Mouse (Mus musculus): ENCODE measurements at regions not wholly inside any gene's neighbourhood (a gene's known extent, or its start where the extent isn't known, plus 50 kb on each side); places are given as distances from the start of the nearest gene placed in this dataset.
A peak's percentile ranks its signal among the peaks of the same experiment; 100 is the strongest.

DNA sequence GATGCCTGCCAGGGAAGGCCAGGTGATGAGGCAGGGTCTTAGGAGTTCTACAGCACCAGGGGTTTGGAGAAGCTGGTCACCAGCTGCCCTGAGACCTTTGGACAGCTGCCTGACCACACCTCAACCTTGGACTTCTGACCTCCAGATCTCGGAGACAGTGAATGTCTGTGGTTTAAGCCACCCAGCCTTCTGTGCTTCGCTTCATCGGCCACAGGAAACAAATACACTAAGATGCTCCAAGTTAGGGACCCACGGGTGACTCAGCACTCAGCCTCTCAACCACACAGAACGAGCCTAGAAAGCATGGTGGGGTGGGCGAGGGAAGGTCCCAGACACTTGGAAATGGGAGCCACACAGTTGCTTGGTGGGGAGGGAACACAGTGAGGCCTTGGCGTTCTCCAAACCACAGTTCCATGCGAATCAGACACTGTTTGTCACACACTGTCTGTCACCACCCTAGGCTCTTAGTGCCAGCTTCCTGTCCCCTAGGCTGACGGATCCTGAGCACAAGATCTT, 66.5 kb downstream of the Sik1 start:
- Histone ChIP-seq H3K4me1 (ENCODE audit: control insufficient read depth, insufficient read depth, low read depth, low read length) (peaks cover 14% of the 10 kb centered on the region), H3K9ac (ENCODE audit: low read depth, low read length) (no peak overlapping the region), H3K4me2 (ENCODE audit: low read length) (no peak overlapping the region), H3K27me3 (replicated peaks; ENCODE audit: control insufficient read depth, insufficient read depth, low read length) (no peaks in the 10 kb centered on the region), H3K4me3 (ENCODE audit: low read length) (no peak overlapping the region), H3K9me3 (ENCODE audit: control insufficient read depth, low read length) (no peaks in the 10 kb centered on the region), H3K36me3 (ENCODE audit: control insufficient read depth, insufficient read depth, low read length) (no peaks in the 10 kb centered on the region), H3K27ac (ENCODE audit: low read depth, low read length) (no peak overlapping the region; the same call in 1 of the 2 replicates)
- 83% methylated on average over 9 of the region's 9 CpGs for WGBS
- ATAC-seq, result no peak

DNA sequence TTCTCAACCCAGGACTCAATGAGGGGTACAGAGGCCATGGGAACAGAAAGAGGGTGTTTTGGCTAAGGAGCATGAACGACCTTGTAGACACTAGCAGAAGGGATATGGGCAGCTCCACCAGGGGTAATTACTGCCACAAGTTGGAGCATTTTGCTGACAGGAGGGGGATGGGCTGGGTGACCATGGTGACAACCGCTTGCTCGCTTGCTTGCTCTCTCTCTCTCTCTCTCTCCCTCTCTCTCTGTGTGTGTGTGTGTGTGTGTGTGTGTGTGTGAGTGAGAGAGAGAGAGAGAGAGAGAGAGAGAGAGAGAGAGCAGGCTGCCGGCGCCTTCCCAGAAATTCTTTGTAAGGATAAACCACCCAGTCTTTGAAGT, 65.7 kb downstream of the Sik1 start:
- Histone ChIP-seq H3K27me3 (replicated peaks; ENCODE audit: control insufficient read depth, insufficient read depth, low read length) (no peaks in the 10 kb centered on the region), H3K4me3 (ENCODE audit: low read length) (no peak overlapping the region), H3K36me3 (ENCODE audit: control insufficient read depth, insufficient read depth, low read length) (no peaks in the 10 kb centered on the region), H3K9ac (ENCODE audit: low read depth, low read length) (no peak overlapping the region; the same call in 1 of the 2 replicates), H3K4me1 (ENCODE audit: control insufficient read depth, insufficient read depth, low read depth, low read length) (peaks cover 14% of the 10 kb centered on the region), H3K27ac (ENCODE audit: low read depth, low read length) (no peak overlapping the region; the same call in 1 of the 2 replicates), H3K4me2 (ENCODE audit: low read length) (no peak overlapping the region), H3K9me3 (ENCODE audit: control insufficient read depth, low read length) (no peaks in the 10 kb centered on the region)
- peak; percentile 35 for ATAC-seq
- 2% methylated on average over 5 of the region's 5 CpGs for WGBS

DNA sequence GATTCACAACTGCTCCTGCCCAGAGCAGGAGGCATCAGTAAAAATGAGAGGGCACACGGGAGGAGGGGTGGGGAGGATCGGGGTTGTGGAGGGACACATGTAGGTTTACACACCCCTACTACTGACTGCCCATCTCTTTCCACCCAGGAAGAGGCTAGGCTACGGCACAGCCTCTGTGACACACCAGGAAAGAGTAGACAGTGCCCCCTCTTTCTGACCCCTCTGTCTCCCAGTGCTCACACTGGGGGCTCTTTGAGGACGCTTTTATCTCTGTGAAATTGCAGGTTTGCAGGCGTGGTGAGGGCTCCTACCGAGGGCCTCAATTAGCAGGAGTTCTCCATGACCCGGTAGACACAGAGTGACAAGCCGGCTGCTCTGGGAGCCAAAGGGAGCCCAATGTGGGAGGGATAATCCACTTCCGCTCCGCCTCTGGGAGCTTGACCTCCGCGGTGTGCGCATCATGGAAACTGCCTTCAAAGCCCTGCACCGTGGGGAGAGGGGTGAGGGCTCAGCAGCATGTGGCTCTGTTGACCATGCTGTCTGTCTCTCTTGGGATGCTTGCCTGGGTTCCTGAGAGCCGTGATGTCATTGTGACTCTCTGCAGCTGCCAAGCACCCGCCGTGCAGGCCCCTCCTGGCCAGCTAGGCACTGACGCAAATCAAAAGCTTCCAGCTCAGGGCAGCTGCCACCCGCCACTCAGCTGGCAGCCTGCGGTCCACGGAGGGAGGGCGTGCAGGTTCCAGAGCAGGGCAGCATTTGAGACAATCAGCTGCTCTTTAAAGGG, 65.1 kb downstream of the Sik1 start:
- 5% methylated on average over 22 of the region's 22 CpGs for WGBS
- peak; percentile 71 for ATAC-seq
- Histone ChIP-seq H3K36me3 (ENCODE audit: control insufficient read depth, insufficient read depth, low read length) (no peaks in the 10 kb centered on the region), H3K27me3 (replicated peaks; ENCODE audit: control insufficient read depth, insufficient read depth, low read length) (no peaks in the 10 kb centered on the region), H3K27ac (ENCODE audit: low read depth, low read length) (no peak overlapping the region), H3K9me3 (ENCODE audit: control insufficient read depth, low read length) (no peaks in the 10 kb centered on the region), H3K4me2 (ENCODE audit: low read length) (peak overlapping the region; percentile 33; the same call in 1 of the 2 replicates), H3K4me1 (ENCODE audit: control insufficient read depth, insufficient read depth, low read depth, low read length) (peaks cover 14% of the 10 kb centered on the region), H3K9ac (ENCODE audit: low read depth, low read length) (peak overlapping the region; percentile 47; the same call in 1 of the 2 replicates), H3K4me3 (ENCODE audit: low read length) (no peak overlapping the region)

DNA sequence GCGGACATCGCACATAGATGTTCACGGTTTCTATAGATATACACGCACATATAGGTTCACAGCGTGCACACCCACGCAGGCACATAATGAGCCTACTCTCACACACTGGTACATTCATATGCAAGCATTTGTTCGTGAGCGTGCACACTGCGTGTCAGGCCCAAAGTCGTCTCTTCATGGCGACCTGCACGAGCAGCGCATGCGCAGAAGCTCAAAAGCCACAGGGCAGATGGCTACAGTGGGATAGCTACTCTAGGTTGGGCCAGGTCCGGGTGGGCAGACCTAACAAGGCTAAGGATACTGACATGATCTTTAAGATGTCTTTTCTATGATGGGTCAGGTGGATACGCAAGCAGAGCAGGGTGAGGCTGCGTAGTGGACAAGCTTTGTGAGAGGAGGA, 63.9 kb downstream of the Sik1 start:
- no peak overlapping the region for H3K27ac ChIP-seq (ENCODE audit: low read depth, low read length)
- no peak overlapping the region for H3K4me3 ChIP-seq (ENCODE audit: low read length)
- no peak overlapping the region for H3K4me2 ChIP-seq (ENCODE audit: low read length)
- H3K27me3 ChIP-seq (replicated peaks; ENCODE audit: control insufficient read depth, insufficient read depth, low read length), result no peaks in the 10 kb centered on the region
- peaks cover 14% of the 10 kb centered on the region for H3K4me1 ChIP-seq (ENCODE audit: control insufficient read depth, insufficient read depth, low read depth, low read length)
- H3K36me3 ChIP-seq (ENCODE audit: control insufficient read depth, insufficient read depth, low read length), result no peaks in the 10 kb centered on the region
- 93% methylated on average over 17 of the region's 17 CpGs for WGBS
- no peak for ATAC-seq
- H3K9me3 ChIP-seq (ENCODE audit: control insufficient read depth, low read length), result no peaks in the 10 kb centered on the region
- H3K9ac ChIP-seq (ENCODE audit: low read depth, low read length), result no peak overlapping the region

DNA sequence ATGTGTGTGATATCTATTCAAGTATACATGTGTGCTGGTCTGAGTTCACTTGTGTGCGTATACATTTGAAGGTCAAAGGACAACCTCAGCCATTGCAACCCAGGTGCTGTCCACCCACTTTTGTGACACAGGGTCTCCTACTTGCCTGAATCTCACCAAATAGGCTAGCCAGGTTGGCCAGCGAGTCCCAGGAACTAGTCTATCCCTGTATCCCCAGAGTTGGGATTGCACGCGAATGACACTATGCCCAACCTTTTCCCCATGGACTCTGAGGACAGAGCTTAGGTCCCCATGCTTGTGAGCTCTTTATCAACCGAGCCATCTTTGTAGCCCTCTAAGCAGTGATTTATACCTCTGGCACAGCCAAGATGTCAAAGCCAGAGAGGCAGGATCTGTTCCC, 62.6 kb downstream of the Sik1 start:
- Histone ChIP-seq H3K4me1 (ENCODE audit: control insufficient read depth, insufficient read depth, low read depth, low read length) (peaks cover 14% of the 10 kb centered on the region), H3K9ac (ENCODE audit: low read depth, low read length) (no peak overlapping the region), H3K4me2 (ENCODE audit: low read length) (no peak overlapping the region), H3K36me3 (ENCODE audit: control insufficient read depth, insufficient read depth, low read length) (no peaks in the 10 kb centered on the region), H3K4me3 (ENCODE audit: low read length) (no peak overlapping the region), H3K9me3 (ENCODE audit: control insufficient read depth, low read length) (no peaks in the 10 kb centered on the region), H3K27me3 (replicated peaks; ENCODE audit: control insufficient read depth, insufficient read depth, low read length) (no peaks in the 10 kb centered on the region), H3K27ac (ENCODE audit: low read depth, low read length) (no peak overlapping the region)
- whole genome bisulfite sequencing, result 90% methylated on average over 5 of the region's 5 CpGs
- ATAC-seq, result no peak

DNA sequence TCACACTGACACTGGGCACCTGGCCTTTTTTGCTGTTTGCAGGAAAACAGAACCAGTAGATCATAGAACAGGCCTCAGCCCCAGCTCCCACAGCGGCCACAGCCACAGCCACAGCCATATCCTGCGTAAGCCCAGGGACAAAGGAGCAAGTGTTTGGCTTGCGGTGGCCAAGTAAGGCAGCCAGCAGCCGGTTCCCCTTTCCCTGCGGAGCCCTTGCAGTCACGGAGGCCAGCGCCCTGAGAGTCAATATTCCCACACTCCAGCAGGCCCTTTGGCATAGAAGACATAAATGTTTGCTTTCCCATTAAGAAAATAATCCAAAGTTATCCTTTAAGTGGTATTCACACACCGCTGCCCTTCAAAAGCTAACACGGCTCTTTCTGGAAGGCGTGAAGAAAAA, 62.1 kb downstream of the Sik1 start:
- no peak overlapping the region for H3K9ac ChIP-seq (ENCODE audit: low read depth, low read length)

DNA sequence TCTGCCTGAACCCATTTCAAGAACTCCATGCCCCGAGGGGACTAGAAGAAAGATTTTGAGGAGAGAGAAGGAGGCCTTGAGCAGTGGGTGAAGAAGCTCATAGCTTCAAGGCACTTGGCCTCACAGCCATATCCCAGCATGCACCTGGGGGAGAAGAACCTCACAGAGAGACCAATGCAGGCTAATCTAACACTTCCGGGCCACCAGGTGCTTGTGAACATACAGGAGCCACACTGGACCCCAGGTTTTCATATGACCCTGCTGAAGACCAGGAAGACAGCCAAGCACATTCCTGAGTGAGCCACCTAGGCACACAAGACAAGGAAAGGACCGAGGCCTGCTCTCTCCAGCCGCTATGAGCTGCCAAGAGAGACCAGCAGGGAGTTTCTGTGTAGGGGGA, 61.6 kb downstream of the Sik1 start:
- H3K27me3 ChIP-seq (replicated peaks; ENCODE audit: control insufficient read depth, insufficient read depth, low read length), result no peaks in the 10 kb centered on the region
- no peaks in the 10 kb centered on the region for H3K36me3 ChIP-seq (ENCODE audit: control insufficient read depth, insufficient read depth, low read length)
- H3K27ac ChIP-seq (ENCODE audit: low read depth, low read length), result no peak overlapping the region
- 74% methylated on average over 4 of the region's 4 CpGs for WGBS
- H3K9ac ChIP-seq (ENCODE audit: low read depth, low read length), result no peak overlapping the region
- H3K4me3 ChIP-seq (ENCODE audit: low read length), result no peak overlapping the region
- peaks cover 14% of the 10 kb centered on the region for H3K4me1 ChIP-seq (ENCODE audit: control insufficient read depth, insufficient read depth, low read depth, low read length)
- no peak for ATAC-seq
- no peak overlapping the region for H3K4me2 ChIP-seq (ENCODE audit: low read length)
- no peaks in the 10 kb centered on the region for H3K9me3 ChIP-seq (ENCODE audit: control insufficient read depth, low read length)

More for the DNA sequence above, 62.1 kb downstream of the Sik1 start:
- Histone ChIP-seq H3K27ac (ENCODE audit: low read depth, low read length) (no peak overlapping the region), H3K27me3 (replicated peaks; ENCODE audit: control insufficient read depth, insufficient read depth, low read length) (no peaks in the 10 kb centered on the region), H3K9me3 (ENCODE audit: control insufficient read depth, low read length) (no peaks in the 10 kb centered on the region), H3K4me1 (ENCODE audit: control insufficient read depth, insufficient read depth, low read depth, low read length) (peaks cover 14% of the 10 kb centered on the region), H3K36me3 (ENCODE audit: control insufficient read depth, insufficient read depth, low read length) (no peaks in the 10 kb centered on the region), H3K4me2 (ENCODE audit: low read length) (no peak overlapping the region), H3K4me3 (ENCODE audit: low read length) (no peak overlapping the region)
- no peak for ATAC-seq
- 50% methylated on average over 10 of the region's 10 CpGs for WGBS
